Mouse (Mus musculus) spleen, embryonic (tissue): Measurements from ENCODE around the gene Cyp2c39.
"Not testable (repeated sequence)": the region's sequence is repeated elsewhere in the genome, so short reads cannot be mapped to it uniquely, and the experiment has no call there.

Experiments used
- CTCF ChIA-PET: fragments of 350-600 bp; sonication (Branson Sonifier 250); formaldehyde crosslinking; loops from one replicate; lab custom pipeline; 2022; lab: Charles Lee

Gene Cyp2c39

DNA sequence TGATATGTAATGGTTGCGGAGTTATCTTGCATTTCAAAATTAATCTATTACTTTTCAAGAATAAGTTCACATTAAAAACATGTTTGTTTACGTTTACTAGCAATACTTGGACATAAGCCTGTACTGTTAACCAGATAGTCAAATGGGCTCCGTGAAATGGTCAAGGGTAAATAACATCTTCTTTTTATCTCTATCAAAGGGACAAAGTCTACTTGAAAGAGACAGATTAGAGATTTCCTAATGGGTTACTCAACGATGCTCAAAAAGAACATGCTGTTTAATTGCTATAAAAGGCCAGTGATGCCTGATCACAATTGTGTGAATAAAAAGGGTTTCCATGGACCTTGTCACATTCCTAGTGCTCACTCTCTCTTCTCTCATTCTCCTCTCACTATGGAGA, at the start of gene Cyp2c39:
TSS of gene Cyp2c39 (plus strand) at position 329 of the 400 bp plus-strand sequence.
- CTCF ChIA-PET: no interaction called here

DNA sequence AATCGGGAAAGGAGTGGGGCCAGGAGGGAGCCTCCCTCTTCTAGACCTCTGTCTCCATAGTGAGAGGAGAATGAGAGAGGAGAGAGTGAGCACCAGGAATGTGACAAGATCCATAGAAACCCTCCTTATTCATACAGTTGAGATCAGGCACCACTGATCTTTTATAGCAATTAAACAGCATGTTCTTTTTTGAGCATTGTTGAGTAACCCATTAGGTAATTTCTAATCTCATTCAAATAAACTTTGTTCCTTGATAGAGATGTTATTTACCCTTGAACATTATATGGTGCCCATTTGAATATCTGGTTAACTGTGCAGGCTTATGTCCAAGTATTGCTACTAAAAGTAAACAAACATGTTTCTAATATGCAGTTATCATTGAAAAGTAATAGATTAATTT, 47.7 kb upstream of the Cyp2c39 start, which contains the start of gene Cyp2c38:
TSS of gene Cyp2c38 (minus strand) at position 135 of the 400 bp plus-strand sequence.
- CTCF ChIA-PET: no interaction called here

DNA sequence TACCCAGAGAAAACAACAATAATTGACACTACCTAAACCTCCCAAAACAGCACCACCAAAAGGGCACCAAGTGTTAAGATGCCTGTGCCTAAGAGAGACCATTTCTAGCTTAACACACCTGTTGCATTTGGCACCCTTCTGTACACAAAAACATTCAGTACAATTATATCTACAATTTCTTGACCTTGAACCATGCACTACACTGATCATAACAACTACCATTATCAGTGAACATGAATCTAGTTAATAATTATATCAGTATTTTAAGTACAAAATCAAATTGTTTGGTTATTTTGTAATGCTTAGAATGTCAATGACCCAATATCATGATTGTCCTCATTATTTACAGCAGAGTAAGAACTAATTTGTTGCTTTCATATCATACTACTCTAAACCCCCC, 46.7 kb upstream of the Cyp2c39 start:
- CTCF ChIA-PET: no interaction called here

DNA sequence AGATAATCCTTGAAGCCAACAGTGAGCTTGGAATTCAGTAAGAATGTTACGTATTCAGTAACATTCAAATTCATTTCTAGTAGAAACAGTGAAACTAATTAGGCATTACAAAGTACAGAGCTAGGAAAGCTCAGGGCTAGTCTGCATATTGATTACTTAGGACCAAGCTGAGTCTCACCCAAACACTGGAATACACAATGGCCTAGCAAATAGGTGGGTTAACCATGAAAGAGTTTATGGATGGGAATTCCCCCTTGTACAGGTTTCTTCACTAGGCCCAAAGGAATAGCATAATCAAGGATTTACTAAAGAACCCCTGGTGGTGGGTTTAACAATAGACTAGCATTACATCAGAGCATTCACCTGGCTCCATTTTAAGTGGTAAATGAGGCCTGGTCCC, 26.7 kb upstream of the Cyp2c39 start:
- CTCF ChIA-PET: not testable (repeated sequence)

DNA sequence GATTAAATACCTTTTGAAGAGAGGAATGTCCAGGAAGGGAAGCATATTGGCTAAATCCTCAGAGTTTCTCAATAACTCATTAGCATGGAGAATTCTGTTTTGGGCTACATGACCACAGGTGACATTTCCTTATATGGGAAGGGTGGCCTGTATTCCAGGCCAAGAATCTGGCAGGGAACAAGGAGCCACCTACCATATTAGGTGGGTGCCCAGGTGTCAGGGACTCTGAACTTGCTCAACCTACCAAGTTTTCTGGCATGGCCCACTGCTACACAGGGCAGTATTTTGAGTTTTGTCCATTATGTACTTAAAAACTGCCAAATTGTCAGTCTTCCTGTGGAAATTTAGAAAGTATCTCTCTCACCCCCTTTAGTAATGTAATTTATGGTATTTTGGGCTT, 4.3 kb upstream of the Cyp2c39 start:
- CTCF ChIA-PET: no interaction called here

DNA sequence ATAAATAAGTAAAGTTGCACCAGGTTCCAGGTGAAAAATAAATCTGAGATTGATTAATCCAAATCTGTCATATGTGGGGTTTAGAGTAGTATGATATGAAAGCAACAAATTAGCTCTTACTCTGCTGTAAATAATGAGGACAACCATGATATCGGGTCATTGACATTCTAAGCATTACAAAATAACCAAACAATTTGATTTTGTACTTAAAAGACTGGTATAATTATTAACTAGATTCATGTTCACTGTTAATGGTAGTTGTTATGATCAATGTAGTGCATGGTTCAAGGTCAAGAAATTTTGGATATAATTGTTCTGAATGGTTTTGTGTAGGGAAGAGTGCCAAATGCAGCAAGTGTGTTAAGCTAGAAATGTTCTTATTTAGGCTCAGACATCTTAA, 1.1 kb upstream of the Cyp2c39 start:
- CTCF ChIA-PET: no interaction called here
